Mouse (Mus musculus) cortical plate, adult 2 months (tissue): Measurements from ENCODE around the gene Tktl1. TPM values are rescaled to one million over a fixed set of nuclear protein-coding genes. Genes with fewer than 3 reads are reported as not detected.
"Not testable (repeated sequence)": the region's sequence is repeated elsewhere in the genome, so short reads cannot be mapped to it uniquely, and the experiment has no call there.

Experiments
- H3K27ac ChIP-seq: fragments of 200-500 bp; 2 replicates; pipeline ENCODE4 v1.5.1; 2012; ENCODE audit warnings: low read length, control low read depth, inconsistent platforms; ENCODE audit not compliant: insufficient read depth
- H3K4me1 ChIP-seq: fragments of 200-500 bp; 2 replicates; pipeline ENCODE4 v1.6.1; 2011; ENCODE audit warnings: low read length; ENCODE audit not compliant: control insufficient read depth, insufficient read depth
- H3K4me3 ChIP-seq: fragments of 200-500 bp; 2 replicates; pipeline ENCODE4 v1.5.1; 2011; ENCODE audit warnings: mild to moderate bottlenecking, low read length, control low read depth; ENCODE audit not compliant: insufficient read depth
- CTCF ChIP-seq: fragments of 200-500 bp; IDR thresholded peaks from 2 replicates; pipeline ENCODE4 v1.5.1; 2011; ENCODE audit warnings: mild to moderate bottlenecking, control low read depth, low read length; ENCODE audit not compliant: insufficient read depth; ENCODE audit errors: extremely low read depth
- POLR2A ChIP-seq: fragments of 200-500 bp; IDR thresholded peaks from 2 replicates; pipeline ENCODE4 v1.6.1; 2011; ENCODE audit warnings: mild to moderate bottlenecking, low read length, control low read depth; ENCODE audit not compliant: insufficient read depth; ENCODE audit errors: extremely low read depth
- polyA plus RNA-seq: library from polyadenylated mRNA; depleted of rRNA; stranded (reverse); fragments of >200 nt; gene quantifications from 2 replicates; pipeline ENCODE4 v1.2.3, GENCODE M21; 2012; rRNA removed

Gene Tktl1
- polyA plus RNA-seq = 0.04 and 0.09 TPM in 2 replicates

DNA sequence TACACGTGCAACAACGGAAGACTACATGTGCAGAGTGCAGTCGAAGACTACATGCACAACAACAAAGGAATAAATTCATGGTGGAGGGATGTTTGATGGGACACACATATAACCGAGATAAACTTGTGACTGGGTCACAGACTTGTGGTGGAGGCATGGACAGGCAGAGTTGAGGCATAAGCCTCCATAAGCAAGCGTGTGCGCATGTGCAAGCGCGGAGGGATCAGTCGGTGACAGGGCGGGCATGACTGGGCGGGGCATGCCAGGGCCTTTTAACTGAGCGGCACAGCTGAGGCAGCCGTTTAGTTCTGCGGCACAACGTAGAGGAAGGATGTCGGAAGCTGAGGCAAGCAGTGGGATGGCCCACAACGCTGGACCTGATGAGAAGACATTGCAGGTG, at the start of gene Tktl1:
TSS of gene Tktl1 (plus strand) at position 301 of the 400 bp plus-strand sequence.
- TF ChIP-seq CTCF (no peak), POLR2A (no peak)
- Histone ChIP-seq H3K27ac (no peak within 1 kb of the TSS), H3K4me3 (no peak within 1 kb of the TSS), H3K4me1 (no peaks in the 10 kb centered on the region)

DNA sequence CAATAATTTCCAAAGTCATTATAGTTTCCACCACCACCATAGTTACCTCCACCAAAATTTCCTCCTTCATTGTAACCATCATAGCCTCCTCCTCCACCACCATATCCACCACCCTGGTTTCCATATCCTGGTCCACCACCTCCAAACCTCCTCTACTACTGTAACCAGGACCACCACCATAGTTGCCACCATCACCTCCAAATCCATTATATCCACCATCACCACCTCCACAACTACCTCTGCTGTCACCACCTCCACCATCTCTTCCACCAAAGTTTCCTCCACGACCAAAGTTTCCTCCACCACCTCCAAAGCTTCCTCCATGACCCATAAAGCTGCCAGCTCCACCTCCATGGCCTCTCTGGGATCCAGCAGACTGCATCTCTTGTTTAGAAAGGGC, 41.8 kb upstream of the Tktl1 start, which contains the start of gene Mecp2:
TSS of gene Mecp2 (minus strand) at position 101 of the 400 bp plus-strand sequence.
- H3K4me1 ChIP-seq, H3K27ac ChIP-seq, H3K4me3 ChIP-seq: not testable (repeated sequence)

- Histone ChIP-seq H3K4me3 (no peak within 1 kb of the TSS), H3K4me1 (no peaks in the 10 kb centered on the region), H3K27ac (no peak within 1 kb of the TSS)
- TF ChIP-seq CTCF (no peak), POLR2A (no peak)
Measured at GRCm38 (mm10) chrX:74167738-74168137, 9.3 kb upstream of the Tktl1 start, which contains the start of gene Tex28. TSS of gene Tex28 (minus strand) at chrX:74167838.

DNA sequence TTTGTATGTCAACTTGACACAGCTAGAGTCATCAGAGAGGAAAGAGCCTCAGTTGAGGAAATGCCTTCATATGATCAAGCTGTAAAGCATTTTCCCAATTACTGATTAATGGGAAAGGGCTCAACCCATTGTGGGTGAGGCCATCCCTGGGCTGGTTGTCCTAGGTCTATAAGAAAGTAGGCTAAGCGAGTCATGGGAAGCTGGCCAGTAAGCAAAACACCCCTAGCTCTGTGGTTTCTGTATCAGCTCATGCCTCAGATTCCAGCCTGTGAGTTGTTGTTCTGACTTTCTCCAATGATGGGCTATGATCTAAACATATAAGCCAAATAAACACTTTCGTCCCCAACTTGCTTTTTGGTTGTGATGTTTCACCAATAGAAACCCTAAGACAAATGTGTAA, 26.5 kb downstream of the Tktl1 start:
- Histone ChIP-seq H3K27ac (no peak overlapping the region), H3K4me3 (no peak overlapping the region), H3K4me1 (no peaks in the 10 kb centered on the region)
- TF ChIP-seq CTCF (no peak), POLR2A (no peak)

GRCm38 (mm10) chrX:74218496-74218895, 41.4 kb downstream of the Tktl1 start:
- no peak overlapping the region for H3K4me3 ChIP-seq
- TF ChIP-seq CTCF (no peak), POLR2A (no peak)

DNA sequence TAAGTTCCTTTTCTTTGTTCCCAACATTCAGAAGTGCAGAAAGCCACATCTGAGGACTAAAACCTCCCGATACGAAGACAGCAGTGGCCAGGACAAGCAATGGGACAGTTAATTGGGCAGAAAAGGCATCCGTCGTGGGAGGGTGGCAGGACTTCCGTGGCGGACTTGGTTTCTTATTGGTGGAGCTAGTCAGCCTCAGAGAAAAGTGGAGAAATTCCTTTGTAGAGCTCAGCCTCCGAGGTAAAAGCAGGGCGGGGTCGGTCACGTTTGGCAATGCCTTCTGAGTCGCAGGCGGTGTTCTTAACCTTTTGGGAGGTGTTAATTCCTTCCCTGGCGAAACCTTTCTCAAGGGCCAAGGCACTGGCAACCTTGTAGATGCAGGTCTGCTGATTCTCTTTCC, 42.4 kb downstream of the Tktl1 start:
- H3K4me3 ChIP-seq = no peak overlapping the region
- no peak overlapping the region for H3K27ac ChIP-seq
- H3K4me1 ChIP-seq = no peaks in the 10 kb centered on the region
- TF ChIP-seq POLR2A = no peak
- TF ChIP-seq CTCF = no peak

More at GRCm38 (mm10) chrX:74218496-74218895, 41.4 kb downstream of the Tktl1 start:
- Histone ChIP-seq H3K4me1 (no peaks in the 10 kb centered on the region), H3K27ac (no peak overlapping the region)

DNA sequence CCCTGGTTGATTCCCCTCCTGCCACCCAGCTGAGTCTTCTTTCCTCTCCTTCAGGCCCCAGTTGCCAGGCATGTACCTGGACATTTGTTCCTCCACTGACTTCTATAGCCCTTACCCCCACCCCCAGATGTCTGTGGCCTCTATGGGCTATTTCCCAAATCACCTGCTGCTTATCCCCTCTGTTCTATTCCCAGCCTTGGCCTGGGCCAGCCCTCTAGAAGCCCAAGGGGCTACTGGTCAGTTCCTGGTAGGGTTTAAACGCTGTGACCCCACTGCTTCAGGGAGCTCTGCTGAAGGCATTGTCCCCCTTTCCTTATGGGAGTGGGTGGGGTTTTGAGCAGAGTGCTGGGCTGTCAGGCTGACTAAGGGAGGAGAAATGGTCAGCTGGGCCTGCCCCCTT, 43.0 kb downstream of the Tktl1 start:
- not testable (repeated sequence) for H3K27ac ChIP-seq, H3K4me3 ChIP-seq, H3K4me1 ChIP-seq

- TF ChIP-seq POLR2A (no peak), CTCF (no peak)
- Histone ChIP-seq H3K27ac (no peak overlapping the region), H3K4me3 (no peak overlapping the region), H3K4me1 (no peaks in the 10 kb centered on the region)
Measured at GRCm38 (mm10) chrX:74230038-74230437, 53.0 kb downstream of the Tktl1 start.

DNA sequence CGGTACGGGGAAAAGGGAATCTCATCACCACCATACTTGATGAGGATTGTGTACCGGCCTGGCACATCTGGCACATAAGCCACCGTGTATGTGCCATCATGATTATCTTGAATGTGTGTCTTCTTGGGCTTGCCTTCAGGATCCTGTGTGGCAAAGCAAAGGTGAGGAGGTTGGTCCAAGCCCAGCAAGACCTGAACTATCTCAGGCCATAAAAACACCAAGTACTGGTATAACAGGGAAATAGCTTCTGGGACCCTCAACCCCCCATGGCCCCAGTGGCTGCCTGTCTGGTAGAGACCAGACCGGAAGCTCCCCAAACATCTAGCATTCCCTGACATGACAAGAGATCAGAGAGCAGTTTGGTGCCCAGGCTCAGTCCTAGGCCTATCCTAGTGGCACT, 56.1 kb downstream of the Tktl1 start:
- no peak overlapping the region for H3K27ac ChIP-seq
- TF ChIP-seq POLR2A (no peak), CTCF (no peak)
- H3K4me3 ChIP-seq = no peak overlapping the region
- no peaks in the 10 kb centered on the region for H3K4me1 ChIP-seq

- TF ChIP-seq CTCF (no peak), POLR2A (no peak)
Measured at GRCm38 (mm10) chrX:74240332-74240731, 63.3 kb downstream of the Tktl1 start.

GRCm38 (mm10) chrX:74243396-74243795, 66.3 kb downstream of the Tktl1 start:
- no peak for TF ChIP-seq CTCF
- no peak for TF ChIP-seq POLR2A
- H3K27ac ChIP-seq = no peak overlapping the region
- no peaks in the 10 kb centered on the region for H3K4me1 ChIP-seq
- no peak overlapping the region for H3K4me3 ChIP-seq

More at GRCm38 (mm10) chrX:74240332-74240731, 63.3 kb downstream of the Tktl1 start:
- no peaks in the 10 kb centered on the region for H3K4me1 ChIP-seq
- no peak overlapping the region for H3K4me3 ChIP-seq
- H3K27ac ChIP-seq = no peak overlapping the region
